21 mouse cellular contexts compared by ENCODE assay signal in the genomic region with DNA sequence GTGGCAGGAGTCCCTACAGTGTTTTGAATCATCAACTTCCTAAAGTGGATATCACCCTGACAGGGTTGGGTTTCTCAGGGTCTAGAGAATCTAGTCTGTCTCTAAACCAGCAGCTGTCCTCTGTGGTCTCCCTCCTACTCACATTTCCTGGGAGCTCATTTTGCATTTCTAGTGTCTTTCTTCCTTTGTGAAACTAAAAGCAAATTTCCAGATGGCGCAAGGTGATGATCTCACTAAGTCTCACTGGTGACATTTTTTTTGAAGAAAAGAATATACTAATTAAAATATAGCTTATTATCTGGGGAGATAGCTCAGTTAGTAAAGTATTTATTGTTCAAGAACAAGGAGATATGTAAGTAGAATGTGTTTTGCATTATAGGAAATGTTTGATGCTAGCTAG. TPM values are rescaled to one million over a fixed set of nuclear protein-coding genes. Genes with fewer than 3 reads are reported as not detected.
A peak's percentile ranks its signal among the peaks of the same experiment; 100 is the strongest.
DNase-seq lines count a peak whose midpoint lies in the region; ATAC-seq and TF ChIP-seq lines count a peak whose summit lies in the region.
"Had no signal": no experiment of that assay in that cellular context is flagged by ENCODE, and none has a peak within 500 bp of the region (broad histone marks: within the 10 kb centered on the region; RNA-seq: fewer than 3 reads in every experiment).

No protein-coding gene starts in this region.

- no peaks in the 10 kb centered on the region for H3K4me1 ChIP-seq in embryonic facial prominence, embryonic 14.5 days (ENCODE audit: control insufficient read depth, insufficient read depth, low read length)
- no peaks in the 10 kb centered on the region for H3K4me1 ChIP-seq in embryonic facial prominence, embryonic 10.5 days
- peaks cover 0 to 15% of the 10 kb centered on the region in 2 experiments; a peak in 2 of 4 replicates for H3K4me1 ChIP-seq in CH12.LX (ENCODE audit: control insufficient read depth in 1 of 2, insufficient read depth in 2 of 2)

- H3K36me3 ChIP-seq in embryonic facial prominence, embryonic 14.5 days (ENCODE audit: control insufficient read depth, insufficient read depth, low read length): no peaks in the 10 kb centered on the region
- no peaks in the 10 kb centered on the region for H3K36me3 ChIP-seq in embryonic facial prominence, embryonic 10.5 days (replicated peaks)
- H3K36me3 ChIP-seq in CH12.LX (replicated peaks in 1 of 2; ENCODE audit: control insufficient read depth in 1 of 2, insufficient read depth in 1 of 2, low read length in 1 of 2): no peaks in the 10 kb centered on the region
- H3K36me3 ChIP-seq: G1E had no signal

- ATAC-seq in embryonic facial prominence, embryonic 14.5 days (ENCODE audit: low read depth): peak; percentile 50; the same call in 1 of the 2 replicates
- ATAC-seq: activated CD4-positive, CD25-positive, alpha-beta regulatory T cell, adult 4 months; CD4-positive, CD25-positive, alpha-beta regulatory T cell, adult 4 months; Patski had no signal

- TF ChIP-seq POLR2A in CH12.LX (IDR thresholded peaks at IDR 0.05; ENCODE audit: low read depth, low read length): no peak

- H3K4me2 ChIP-seq in embryonic facial prominence, embryonic 14.5 days (ENCODE audit: low read depth, low read length): no peak overlapping the region
- H3K4me2 ChIP-seq in CH12.LX (ENCODE audit: insufficient read depth, low read depth, poor library complexity, severe bottlenecking): no peak overlapping the region

- dilution Hi-C loops in CH12.LX (cut with MboI; ENCODE audit: extremely low pct_ligation_motif_present, extremely low pct_unique_long_range_greater_than_20kb, low sequenced_read_pairs): no loop called here

- no peaks in the 10 kb centered on the region for H3K79me2 ChIP-seq in CH12.LX (replicated peaks; ENCODE audit: control insufficient read depth, extremely low read depth, insufficient read depth, poor library complexity, severe bottlenecking)

- DNase-seq in embryonic facial prominence, embryonic 14.5 days (ENCODE audit: low spot score): peak; percentile 14
- DNase-seq in embryonic facial prominence, embryonic 10.5 days (ENCODE audit: low spot score): no peak
- DNase-seq in CH12.LX (ENCODE audit: extremely low read depth): peak; percentile 50
- DNase-seq in thymus, postnatal 25 days: no peak
- DNase-seq: adrenal gland, adult 2 months; adrenal gland, adult 8-10 months; adrenal gland, postnatal 10 days; adrenal gland, postnatal 14 days; adrenal gland, postnatal 25 days; adrenal gland, postnatal 36 days; B cell, adult 2 months; cerebellum, adult 11 months; cerebellum, adult 11-12 months; cerebellum, adult 18-20 months; cerebellum, adult 2 months had no signal

- WGBS in embryonic facial prominence, embryonic 14.5 days: 77% methylated on average over 1 of the region's 1 CpGs
- WGBS in embryonic facial prominence, embryonic 10.5 days: 98% methylated on average over 1 of the region's 1 CpGs

- no peak overlapping the region for H3K4me3 ChIP-seq in embryonic facial prominence, embryonic 14.5 days (ENCODE audit: low read depth, low read length)
- no peak overlapping the region for H3K4me3 ChIP-seq in embryonic facial prominence, embryonic 10.5 days
- H3K4me3 ChIP-seq in CH12.LX (replicated peaks in 1 of 3; ENCODE audit: low read depth in 2 of 3, low read length in 2 of 3, poor library complexity in 1 of 3): no peak overlapping the region

- no peaks in the 10 kb centered on the region for H3K9me3 ChIP-seq in embryonic facial prominence, embryonic 14.5 days (ENCODE audit: control insufficient read depth, low read length)
- H3K9me3 ChIP-seq in embryonic facial prominence, embryonic 10.5 days: no peaks in the 10 kb centered on the region
- H3K9me3 ChIP-seq in CH12.LX (replicated peaks; ENCODE audit: low read length): no peaks in the 10 kb centered on the region

- H3K9ac ChIP-seq in embryonic facial prominence, embryonic 14.5 days (ENCODE audit: low read depth, low read length): no peak overlapping the region
- no peak overlapping the region for H3K9ac ChIP-seq in CH12.LX (ENCODE audit: insufficient read depth, low read depth)

- H3K27me3 ChIP-seq in embryonic facial prominence, embryonic 14.5 days (replicated peaks; ENCODE audit: control insufficient read depth, insufficient read depth, low read length): no peaks in the 10 kb centered on the region
- H3K27me3 ChIP-seq in embryonic facial prominence, embryonic 10.5 days (replicated peaks; ENCODE audit: low read depth, poor library complexity, severe bottlenecking): no peaks in the 10 kb centered on the region
- no peaks in the 10 kb centered on the region for H3K27me3 ChIP-seq in CH12.LX (replicated peaks)
- H3K27me3 ChIP-seq: Patski had no signal

- in situ Hi-C loops in CH12.LX (cut with MboI; ENCODE audit: low pct_ligation_motif_present, low pct_unique_long_range_greater_than_20kb, low sequenced_read_pairs): no loop called here

- no peak for TF ChIP-seq CTCF in CH12.LX (conservative IDR thresholded peaks at IDR 0.05 in 1 of 2, IDR thresholded peaks at IDR 0.05 in 1 of 2; ENCODE audit: low read depth in 2 of 2, low read length in 2 of 2)

- TF ChIP-seq RAD21 in CH12.LX (IDR thresholded peaks at IDR 0.05; ENCODE audit: low read depth, low read length): no peak

- no peak overlapping the region for H3K27ac ChIP-seq in embryonic facial prominence, embryonic 14.5 days (replicated peaks; ENCODE audit: low read depth, low read length)
- H3K27ac ChIP-seq in embryonic facial prominence, embryonic 10.5 days (replicated peaks): no peak overlapping the region
- no peak overlapping the region for H3K27ac ChIP-seq in CH12.LX (ENCODE audit: insufficient read depth, low read depth)

- TF ChIP-seq EP300 in CH12.LX (IDR thresholded peaks at IDR 0.05; ENCODE audit: low read length): peak; percentile 63

TF ChIP-seq in CH12.LX, 34 proteins besides CTCF, POLR2A, EP300 and RAD21:
- TF ChIP-seq JUN (IDR thresholded peaks at IDR 0.05; ENCODE audit: insufficient read depth, low read depth, low read length) (peak; percentile 22; the same call in 1 of the 2 replicates), JUND (conservative IDR thresholded peaks at IDR 0.05; ENCODE audit: low read depth, low read length) (no peak), USF2 (conservative IDR thresholded peaks at IDR 0.05; ENCODE audit: low read depth, low read length) (no peak), MAX (IDR thresholded peaks at IDR 0.05; ENCODE audit: low read length) (no peak), IRF4 (IDR thresholded peaks at IDR 0.05; ENCODE audit: low read depth, low read length) (peak; percentile 38; the same call in 1 of the 2 replicates), NRF1 (IDR thresholded peaks at IDR 0.05; ENCODE audit: low read depth, low read length) (no peak), CHD2 (IDR thresholded peaks at IDR 0.05; ENCODE audit: low read length) (no peak), TBP (conservative IDR thresholded peaks at IDR 0.05; ENCODE audit: low read depth, low read length) (no peak), USF1 (IDR thresholded peaks at IDR 0.05; ENCODE audit: low read depth, low read length) (no peak), MEF2A (IDR thresholded peaks at IDR 0.05; ENCODE audit: borderline replicate concordance, low read depth, low read length) (0 out of 2 replicates have a peak, but pooled peaks have one; percentile 14), NELFE (IDR thresholded peaks at IDR 0.05; ENCODE audit: low read depth, low read length) (no peak), ZKSCAN1 (IDR thresholded peaks at IDR 0.05; ENCODE audit: borderline replicate concordance, low read depth, low read length) (no peak), ELF1 (IDR thresholded peaks at IDR 0.05; ENCODE audit: low read depth, low read length) (no peak), ZNF384 (IDR thresholded peaks at IDR 0.05; ENCODE audit: low read depth, low read length) (peak; percentile 67), MXI1 (IDR thresholded peaks at IDR 0.05; ENCODE audit: low read depth, low read length) (no peak), ZMIZ1 (IDR thresholded peaks at IDR 0.05; ENCODE audit: low read depth, low read length) (no peak), HCFC1 (IDR thresholded peaks at IDR 0.05; ENCODE audit: low read depth, low read length) (0 out of 2 replicates have a peak, but pooled peaks have one; percentile 20), TCF12 (IDR thresholded peaks at IDR 0.05; ENCODE audit: low read depth, low read length) (no peak), GABPA (IDR thresholded peaks at IDR 0.05; ENCODE audit: insufficient replicate concordance, low read depth, low read length) (no peak), MAFK (IDR thresholded peaks at IDR 0.05; ENCODE audit: insufficient replicate concordance, low read length) (0 out of 2 replicates have a peak, but pooled peaks have one; percentile 10), PAX5 (IDR thresholded peaks at IDR 0.05; ENCODE audit: low read length) (no peak), CHD1 (IDR thresholded peaks at IDR 0.05; ENCODE audit: low read depth, low read length) (no peak), BHLHE40 (IDR thresholded peaks at IDR 0.05; ENCODE audit: low read depth, low read length) (0 out of 2 replicates have a peak, but pooled peaks have one; percentile 18), ETS1 (conservative IDR thresholded peaks at IDR 0.05; ENCODE audit: low read depth, low read length) (peak; percentile 65)
TF ChIP-seq in CH12.LX: peak in this region for 8.

RNA-seq across cellular contexts. Expression of gene Plppr1, which starts 31.4 kb away (rescaled TPM):
- polyA plus RNA-seq in embryonic facial prominence, embryonic 14.5 days (2014; fragmentation: Nextera tagmentation; extraction: Ambion mirVana): 4.7 and 6.4 TPM in 2 replicates
- polyA plus RNA-seq in embryonic facial prominence, embryonic 10.5 days (2016; fragmentation: Nextera tagmentation; extraction: Ambion mirVana): 2.5 and 2.9 TPM in 2 replicates
- not detected in 2 replicates for total RNA-seq in CH12.LX (2012; rRNA removed)
- not detected in 2 replicates for total RNA-seq in CH12.LX (2014; rRNA removed)
- not detected in 2 replicates for polyA plus RNA-seq in CH12.LX (2012; ENCODE audit: insufficient read length, low read depth)
- total RNA-seq: adrenal gland, adult 2 months; MEL had no signal
- polyA plus RNA-seq: adrenal gland, adult 2 months; C2C12; G1E had no signal

Comparison
In these comparisons a context has a peak if more than half of its experiments do, and no peak if none do; other contexts are left out.
1. DNase-seq: peak in embryonic facial prominence, embryonic 14.5 days (single experiment) and CH12.LX (single experiment); none in embryonic facial prominence, embryonic 10.5 days (single experiment) and thymus, postnatal 25 days (single experiment).